23 mouse cellular contexts compared by ENCODE assay signal in genomic region chr17:47327559-47327958, GRCm38 (mm10). TPM values are rescaled to one million over a fixed set of nuclear protein-coding genes. Genes with fewer than 3 reads are reported as not detected.
DNase-seq lines count a peak whose midpoint lies in the region; ATAC-seq and TF ChIP-seq lines count a peak whose summit lies in the region.
"Had no signal": no experiment of that assay in that cellular context is flagged by ENCODE, and none has a peak within 500 bp of the region (broad histone marks: within the 10 kb centered on the region; RNA-seq: fewer than 3 reads in every experiment).

No protein-coding gene starts in this region.

- dilution Hi-C loops in CH12.LX (cut with MboI; ENCODE audit: extremely low pct_ligation_motif_present, extremely low pct_unique_long_range_greater_than_20kb, low sequenced_read_pairs) = no loop called here

- ATAC-seq in forebrain, embryonic 12.5 days (ENCODE audit: low FRiP score) = no peak
- ATAC-seq: forebrain, embryonic 13.5 days; forebrain, embryonic 15.5 days; forebrain, postnatal 0 days; Patski had no signal

- in situ Hi-C loops in CH12.LX (cut with MboI; ENCODE audit: low pct_ligation_motif_present, low pct_unique_long_range_greater_than_20kb, low sequenced_read_pairs) (no loop called here), ES-E14 (cut with MboI; ENCODE audit: low sequenced_read_pairs in 2 of 2, unreplicated experiment in 2 of 2) (no loop called here)

- DNase-seq in CH12.LX (ENCODE audit: extremely low read depth) (no peak), ES-E14 (ENCODE audit: low read depth, low spot score) (no peak), ZHBTc4 (ENCODE audit: low read depth, low spot score) (peak; percentile 10)
- DNase-seq in right cerebral cortex, postnatal 36 days (ENCODE audit: low spot score in 2 of 2) = no peak
- DNase-seq: adrenal gland, adult 2 months; adrenal gland, postnatal 10 days; adrenal gland, postnatal 25 days; cerebellum, adult 11 months; cerebellum, adult 18-20 months; cerebellum, adult 8-10 months; cerebellum, adult 9-11 months; cerebellum, postnatal 14 days; cerebellum, postnatal 36 days; forebrain, postnatal 0 days had no signal

- WGBS in forebrain, embryonic 12.5 days = 96% methylated on average over 12 of the region's 12 CpGs

- H3K4me1 ChIP-seq in CH12.LX (ENCODE audit: control insufficient read depth in 1 of 2, insufficient read depth in 2 of 2) (peaks cover 2 to 8% of the 10 kb centered on the region in 2 experiments; a peak in 2 of 4 replicates), ES-E14 (ENCODE audit: control insufficient read depth in 2 of 2, insufficient read depth in 2 of 2, low read length in 2 of 2, poor library complexity in 1 of 2) (peaks cover 0 to 6% of the 10 kb centered on the region in 2 experiments; a peak in 1 of 4 replicates)
- no peaks in the 10 kb centered on the region for H3K4me1 ChIP-seq in forebrain, embryonic 12.5 days

- H3K27ac ChIP-seq in CH12.LX (ENCODE audit: insufficient read depth, low read depth) (no peak overlapping the region), ES-E14 (ENCODE audit: insufficient read depth, low read depth, low read length, poor library complexity, severe bottlenecking) (no peak overlapping the region)
- H3K27ac ChIP-seq in forebrain, embryonic 12.5 days = no peak overlapping the region
- H3K27ac ChIP-seq: embryonic facial prominence, embryonic 13.5 days; embryonic facial prominence, embryonic 15.5 days; forebrain, embryonic 10.5 days; forebrain, embryonic 13.5 days; forebrain, embryonic 15.5 days had no signal

- no peaks in the 10 kb centered on the region for H3K79me2 ChIP-seq in CH12.LX (replicated peaks; ENCODE audit: control insufficient read depth, extremely low read depth, insufficient read depth, poor library complexity, severe bottlenecking)

- H3K36me3 ChIP-seq in CH12.LX (replicated peaks in 1 of 2; ENCODE audit: control insufficient read depth in 1 of 2, insufficient read depth in 1 of 2, low read length in 1 of 2) (peaks cover 0 to 40% of the 10 kb centered on the region in 2 experiments), ES-E14 (ENCODE audit: control insufficient read depth, insufficient read depth, low read length, poor library complexity, severe bottlenecking) (peaks cover 24% of the 10 kb centered on the region; the same call in 1 of the 2 replicates)
- H3K36me3 ChIP-seq in forebrain, embryonic 12.5 days (replicated peaks) = peaks cover 58% of the 10 kb centered on the region

- H3K27me3 ChIP-seq in CH12.LX (replicated peaks) = no peaks in the 10 kb centered on the region
- peaks cover 34% of the 10 kb centered on the region for H3K27me3 ChIP-seq in forebrain, embryonic 12.5 days
- H3K27me3 ChIP-seq: embryonic facial prominence, embryonic 13.5 days; embryonic facial prominence, embryonic 15.5 days; forebrain, embryonic 15.5 days; Patski had no signal

- no peak overlapping the region for H3K4me2 ChIP-seq in CH12.LX (ENCODE audit: insufficient read depth, low read depth, poor library complexity, severe bottlenecking)
- H3K4me2 ChIP-seq in forebrain, embryonic 12.5 days = no peak overlapping the region
- H3K4me2 ChIP-seq: embryonic facial prominence, embryonic 13.5 days; embryonic facial prominence, embryonic 15.5 days; forebrain, embryonic 13.5 days; forebrain, embryonic 15.5 days had no signal

- no peak overlapping the region for H3K9ac ChIP-seq in CH12.LX (ENCODE audit: insufficient read depth, low read depth)
- H3K9ac ChIP-seq in ES-E14 (ENCODE audit: insufficient read depth, low read depth, low read length, poor library complexity, severe bottlenecking) = no peak overlapping the region
- H3K9ac ChIP-seq in forebrain, embryonic 12.5 days = no peak overlapping the region
- H3K9ac ChIP-seq: embryonic facial prominence, embryonic 13.5 days; embryonic facial prominence, embryonic 15.5 days; forebrain, embryonic 13.5 days; forebrain, embryonic 15.5 days; forebrain, postnatal 0 days had no signal

- no peak for TF ChIP-seq CTCF in CH12.LX (conservative IDR thresholded peaks at IDR 0.05 in 1 of 2, IDR thresholded peaks at IDR 0.05 in 1 of 2; ENCODE audit: low read depth in 2 of 2, low read length in 2 of 2)

- no peak for TF ChIP-seq EP300 in CH12.LX (IDR thresholded peaks at IDR 0.05; ENCODE audit: low read length)

- H3K9me3 ChIP-seq in CH12.LX (replicated peaks; ENCODE audit: low read length) = no peaks in the 10 kb centered on the region
- no peaks in the 10 kb centered on the region for H3K9me3 ChIP-seq in ES-E14 (ENCODE audit: control insufficient read depth, insufficient read depth, low read depth, low read length)
- no peaks in the 10 kb centered on the region for H3K9me3 ChIP-seq in forebrain, embryonic 12.5 days
- H3K9me3 ChIP-seq: embryonic facial prominence, embryonic 13.5 days; embryonic facial prominence, embryonic 15.5 days; forebrain, embryonic 10.5 days; forebrain, embryonic 13.5 days; forebrain, embryonic 15.5 days had no signal

- no peak for TF ChIP-seq RAD21 in CH12.LX (IDR thresholded peaks at IDR 0.05; ENCODE audit: low read depth, low read length)

- no peak overlapping the region for H3K4me3 ChIP-seq in CH12.LX (replicated peaks in 1 of 3; ENCODE audit: low read depth in 2 of 3, low read length in 2 of 3, poor library complexity in 1 of 3)
- no peak overlapping the region for H3K4me3 ChIP-seq in ES-E14 (ENCODE audit: insufficient read depth in 1 of 2, low read depth in 1 of 2, low read length in 2 of 2, poor library complexity in 1 of 2, severe bottlenecking in 1 of 2)
- H3K4me3 ChIP-seq in forebrain, embryonic 12.5 days (replicated peaks) = no peak overlapping the region
- H3K4me3 ChIP-seq: embryonic facial prominence, embryonic 13.5 days; embryonic facial prominence, embryonic 15.5 days; erythroblast, embryonic 14.5 days; forebrain, embryonic 10.5 days; forebrain, embryonic 13.5 days; forebrain, embryonic 15.5 days had no signal

- no peak for TF ChIP-seq POLR2A in CH12.LX (IDR thresholded peaks at IDR 0.05; ENCODE audit: low read depth, low read length)

TF ChIP-seq in CH12.LX, 34 proteins besides CTCF, POLR2A, EP300 and RAD21:
- TF ChIP-seq MAFK (IDR thresholded peaks at IDR 0.05; ENCODE audit: insufficient replicate concordance, low read length) (peak; percentile 98), NRF1 (IDR thresholded peaks at IDR 0.05; ENCODE audit: low read depth, low read length) (no peak), ZMIZ1 (IDR thresholded peaks at IDR 0.05; ENCODE audit: low read depth, low read length) (no peak)

TF ChIP-seq in ES-E14, 5 proteins besides CTCF, POLR2A, EP300 and RAD21:
- TF ChIP-seq ZNF384 (IDR thresholded peaks at IDR 0.05; ENCODE audit: low read depth, low read length) (no peak), MAFK (IDR thresholded peaks at IDR 0.05; ENCODE audit: insufficient read depth, low read depth, low read length) (peak; percentile 99)

RNA-seq across cellular contexts. Expression of gene Mrps10, which starts 41.1 kb away (rescaled TPM):
- total RNA-seq in CH12.LX (2012; rRNA removed) (86.8 and 90.3 TPM in 2 replicates), CH12.LX (2014; rRNA removed) (57.7 and 58.6 TPM in 2 replicates), ES-E14 (2012; rRNA removed) (55.8 and 65.1 TPM in 2 replicates)
- 114 and 124 TPM in 2 replicates for polyA plus RNA-seq in CH12.LX (2012; ENCODE audit: insufficient read length, low read depth)
- 69.2 and 71.3 TPM in 2 replicates for polyA plus RNA-seq in forebrain, embryonic 12.5 days (2016; fragmentation: Nextera tagmentation; extraction: Ambion mirVana)

RNA-seq across cellular contexts. Expression of gene Guca1b, which starts 57.6 kb away (rescaled TPM):
- total RNA-seq in CH12.LX (2012; rRNA removed) = 0.59 and 0.92 TPM in 2 replicates
- 0.46 and 0.62 TPM in 2 replicates for total RNA-seq in CH12.LX (2014; rRNA removed)
- 1.6 and 1.7 TPM in 2 replicates for polyA plus RNA-seq in CH12.LX (2012; ENCODE audit: insufficient read length, low read depth)
- total RNA-seq in ES-E14 (2012; rRNA removed) = not detected in 2 replicates
- polyA plus RNA-seq in forebrain, embryonic 12.5 days (2016; fragmentation: Nextera tagmentation; extraction: Ambion mirVana) = 0.46 and 0.68 TPM in 2 replicates
- total RNA-seq: common myeloid progenitor, adult 5-6 weeks had no signal
- polyA plus RNA-seq: erythroblast, embryonic 14.5 days had no signal
